8 mouse cellular contexts compared by ENCODE assay signal in genomic region chrX:72918682-72919059, GRCm38 (mm10). TPM values are rescaled to one million over a fixed set of nuclear protein-coding genes. Genes with fewer than 3 reads are reported as not detected.
DNase-seq lines count a peak whose midpoint lies in the region; ATAC-seq and TF ChIP-seq lines count a peak whose summit lies in the region.

No protein-coding gene starts in this region.

- H3K27ac ChIP-seq in kidney, embryonic 16.5 days (ENCODE audit: low read length), result peak overlapping the region; percentile 53; the same call in 1 of the 2 replicates
- no peak overlapping the region for H3K27ac ChIP-seq in cortical plate, adult 2 months (ENCODE audit: insufficient read depth, low read length)
- H3K27ac ChIP-seq in hindbrain, embryonic 14.5 days, result peak overlapping the region; percentile 82
- H3K27ac ChIP-seq in midbrain, embryonic 15.5 days, result peak overlapping the region; percentile 83

- H3K36me3 ChIP-seq in kidney, embryonic 16.5 days (ENCODE audit: insufficient read depth, low read length), result no peaks in the 10 kb centered on the region
- no peaks in the 10 kb centered on the region; the same call in 1 of the 2 replicates for H3K36me3 ChIP-seq in hindbrain, embryonic 14.5 days (replicated peaks; ENCODE audit: control insufficient read depth, insufficient read depth)
- H3K36me3 ChIP-seq in midbrain, embryonic 15.5 days (replicated peaks), result no peaks in the 10 kb centered on the region

- peak overlapping the region; percentile 62 for H3K4me3 ChIP-seq in kidney, embryonic 16.5 days (ENCODE audit: low read length)
- peak overlapping the region; percentile 69 for H3K4me3 ChIP-seq in cortical plate, adult 2 months (ENCODE audit: insufficient read depth, low read length)
- peak overlapping the region; percentile 50 for H3K4me3 ChIP-seq in hindbrain, embryonic 14.5 days (replicated peaks; ENCODE audit: low read length)
- peak overlapping the region; percentile 57 for H3K4me3 ChIP-seq in midbrain, embryonic 15.5 days

- ATAC-seq in kidney, embryonic 16.5 days (ENCODE audit: low FRiP score, low TSS enrichment), result no peak; the same call in 1 of the 2 replicates
- no peak for ATAC-seq in hindbrain, embryonic 14.5 days (ENCODE audit: low FRiP score)
- ATAC-seq in midbrain, embryonic 15.5 days (replicated peaks), result no peak

- DNase-seq in kidney, adult 9 months, result no peak
- no peak for DNase-seq in hindbrain, embryonic 14.5 days (ENCODE audit: low spot score)
- no peak for DNase-seq in adrenal gland, postnatal 4 days (ENCODE audit: low spot score in 2 of 2)
- no peak for DNase-seq in urinary bladder, adult 18-20 months (ENCODE audit: low spot score in 2 of 2)
- no peak for DNase-seq in kidney, postnatal 25 days

- H3K27me3 ChIP-seq in kidney, embryonic 16.5 days (ENCODE audit: insufficient read depth, low read length), result no peaks in the 10 kb centered on the region; the same call in 1 of the 2 replicates
- H3K27me3 ChIP-seq in hindbrain, embryonic 14.5 days (ENCODE audit: control insufficient read depth, insufficient read depth, low read length), result no peaks in the 10 kb centered on the region
- H3K27me3 ChIP-seq in midbrain, embryonic 15.5 days (replicated peaks), result no peaks in the 10 kb centered on the region

- H3K9ac ChIP-seq in kidney, embryonic 16.5 days (replicated peaks; ENCODE audit: low read length), result peak overlapping the region; percentile 68
- peak overlapping the region; percentile 57 for H3K9ac ChIP-seq in hindbrain, embryonic 14.5 days
- peak overlapping the region; percentile 34 for H3K9ac ChIP-seq in midbrain, embryonic 15.5 days

- H3K4me1 ChIP-seq in kidney, embryonic 16.5 days (ENCODE audit: insufficient read depth, low read length), result peaks cover 7% of the 10 kb centered on the region
- 0 out of 2 replicates have a peak, but pooled peaks cover 2% of the 10 kb centered on the region for H3K4me1 ChIP-seq in cortical plate, adult 2 months (ENCODE audit: control insufficient read depth, insufficient read depth, low read length)
- H3K4me1 ChIP-seq in hindbrain, embryonic 14.5 days (replicated peaks; ENCODE audit: control insufficient read depth, insufficient read depth, low read length), result peaks cover 12% of the 10 kb centered on the region; the same call in 1 of the 2 replicates
- peaks cover 18% of the 10 kb centered on the region for H3K4me1 ChIP-seq in midbrain, embryonic 15.5 days

- peak overlapping the region; percentile 61 for H3K4me2 ChIP-seq in kidney, embryonic 16.5 days (replicated peaks; ENCODE audit: low read depth, low read length)
- H3K4me2 ChIP-seq in hindbrain, embryonic 14.5 days (replicated peaks), result peak overlapping the region; percentile 60
- H3K4me2 ChIP-seq in midbrain, embryonic 15.5 days, result peak overlapping the region; percentile 54

- 31% methylated on average over 6 of the region's 6 CpGs for WGBS in kidney, embryonic 16.5 days
- WGBS in hindbrain, embryonic 14.5 days, result 17% methylated on average over 6 of the region's 6 CpGs
- WGBS in midbrain, embryonic 15.5 days, result 30% methylated on average over 6 of the region's 6 CpGs

- TF ChIP-seq CTCF in cortical plate, adult 2 months (IDR thresholded peaks at IDR 0.05; ENCODE audit: extremely low read depth, insufficient read depth, low read length), result no peak

- H3K9me3 ChIP-seq in kidney, embryonic 16.5 days (ENCODE audit: low read length), result no peaks in the 10 kb centered on the region
- H3K9me3 ChIP-seq in hindbrain, embryonic 14.5 days (ENCODE audit: control insufficient read depth, low read length), result no peaks in the 10 kb centered on the region
- H3K9me3 ChIP-seq in midbrain, embryonic 15.5 days, result no peaks in the 10 kb centered on the region

- no peak for TF ChIP-seq POLR2A in cortical plate, adult 2 months (IDR thresholded peaks at IDR 0.05; ENCODE audit: extremely low read depth, insufficient read depth, low read length)

RNA-seq across cellular contexts. Expression of gene Nsdhl, which starts 0.3 kb away (rescaled TPM):
- 28.2 and 30.4 TPM in 2 replicates for polyA plus RNA-seq in kidney, embryonic 16.5 days (2015; fragmentation: Nextera tagmentation; extraction: Ambion mirVana)
- polyA plus RNA-seq in cortical plate, adult 2 months (2012; rRNA removed), result 32.1 and 36.4 TPM in 2 replicates
- 51.0 and 58.6 TPM in 2 replicates for polyA plus RNA-seq in hindbrain, embryonic 14.5 days (2014; fragmentation: Nextera tagmentation; extraction: Ambion mirVana)
- 46.9 and 50.2 TPM in 2 replicates for polyA plus RNA-seq in midbrain, embryonic 15.5 days (2015; fragmentation: Nextera tagmentation; extraction: Ambion mirVana)
- total RNA-seq in adrenal gland, postnatal 4 days (2021), result 10 to 100 TPM; 25.2 to 25.5 TPM

RNA-seq across cellular contexts. Expression of gene Cetn2, which starts 0.5 kb away (rescaled TPM):
- polyA plus RNA-seq in kidney, embryonic 16.5 days (2015; fragmentation: Nextera tagmentation; extraction: Ambion mirVana), result 84.4 and 85.0 TPM in 2 replicates
- 41.4 and 44.3 TPM in 2 replicates for polyA plus RNA-seq in cortical plate, adult 2 months (2012; rRNA removed)
- polyA plus RNA-seq in hindbrain, embryonic 14.5 days (2014; fragmentation: Nextera tagmentation; extraction: Ambion mirVana), result 78.6 and 81.5 TPM in 2 replicates
- polyA plus RNA-seq in midbrain, embryonic 15.5 days (2015; fragmentation: Nextera tagmentation; extraction: Ambion mirVana), result 63.2 and 63.5 TPM in 2 replicates
- total RNA-seq in adrenal gland, postnatal 4 days (2021), result 10 to 100 TPM; 45.9 to 46.0 TPM
